Mouse (Mus musculus) cerebellum, adult 11 months (tissue): Measurements from ENCODE around the gene 1700123O20Rik.

Source experiments
- DNase-seq: peaks from one replicate; pipeline ENCODE4 v3.0.0; 2022

1700123O20Rik gene

DNA sequence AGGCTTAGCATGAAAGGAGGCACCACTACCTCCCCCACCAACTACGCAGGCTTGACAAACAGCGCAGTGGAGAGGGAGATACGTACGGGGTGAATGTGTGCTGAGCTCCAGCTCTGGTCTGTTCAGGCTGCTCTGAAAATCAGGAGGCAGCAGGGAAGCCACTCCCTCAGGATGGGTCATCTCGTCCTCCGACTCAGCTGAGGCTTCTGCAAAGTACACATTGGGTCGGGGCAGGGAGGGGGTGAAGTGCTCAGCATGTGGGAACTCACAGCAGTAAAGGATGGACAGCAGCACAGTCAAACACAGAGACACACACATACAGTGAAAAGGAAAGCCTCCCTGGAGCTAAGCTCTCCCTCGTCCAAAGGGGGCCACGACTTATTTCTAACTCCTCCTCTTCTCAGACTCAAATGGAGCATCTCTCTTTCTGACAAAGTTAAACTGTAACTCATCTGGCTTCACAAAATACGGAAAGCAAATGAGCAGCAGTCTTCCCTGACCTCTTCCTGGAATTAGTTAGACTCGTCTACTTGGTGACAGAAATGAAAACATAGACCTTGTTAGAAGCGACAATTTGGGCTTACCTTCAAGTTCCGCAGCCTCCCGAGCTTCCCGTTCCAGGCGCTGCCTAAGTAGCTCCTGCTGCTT, 7.2 kb upstream of the 1700123O20Rik start:
- no peak for DNase-seq

DNA sequence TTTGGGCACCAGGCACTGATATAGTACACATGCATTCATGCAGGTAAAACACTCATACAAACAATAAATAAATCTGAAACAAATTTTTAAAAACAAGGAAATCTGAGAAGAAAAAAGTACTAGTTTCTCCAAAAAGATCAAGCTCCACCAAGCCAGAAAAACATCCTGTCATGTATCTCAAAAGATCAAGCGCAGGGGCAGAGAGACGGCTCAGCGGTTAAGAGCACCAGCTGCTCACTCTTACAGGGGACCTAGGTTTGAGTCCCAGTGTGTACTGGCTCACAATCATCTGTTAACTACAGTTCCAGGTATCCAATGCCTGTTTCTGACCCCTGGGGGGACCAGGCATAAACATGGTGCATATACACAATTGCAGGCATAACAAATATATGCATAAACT, 3.6 kb upstream of the 1700123O20Rik start:
- DNase-seq, result no peak

DNA sequence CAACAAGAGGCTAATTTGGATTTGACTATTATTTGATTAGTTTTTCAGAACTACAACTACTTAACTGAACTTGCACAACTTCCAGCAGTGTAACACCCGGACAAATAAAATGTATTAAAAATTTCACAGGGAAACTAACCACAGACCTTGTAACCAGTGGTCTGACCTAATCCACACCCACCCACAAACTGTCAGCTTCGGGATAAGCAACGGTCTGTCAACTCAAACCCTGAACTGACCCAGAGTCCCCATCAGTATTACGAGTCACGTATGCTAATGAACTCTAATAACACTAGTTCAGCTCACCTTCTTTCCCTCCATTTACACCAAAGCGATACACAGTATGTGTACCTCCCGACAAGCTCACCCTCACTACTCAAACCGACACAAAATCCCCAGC, 545 bp upstream of the 1700123O20Rik start:
- DNase-seq, result no peak

DNA sequence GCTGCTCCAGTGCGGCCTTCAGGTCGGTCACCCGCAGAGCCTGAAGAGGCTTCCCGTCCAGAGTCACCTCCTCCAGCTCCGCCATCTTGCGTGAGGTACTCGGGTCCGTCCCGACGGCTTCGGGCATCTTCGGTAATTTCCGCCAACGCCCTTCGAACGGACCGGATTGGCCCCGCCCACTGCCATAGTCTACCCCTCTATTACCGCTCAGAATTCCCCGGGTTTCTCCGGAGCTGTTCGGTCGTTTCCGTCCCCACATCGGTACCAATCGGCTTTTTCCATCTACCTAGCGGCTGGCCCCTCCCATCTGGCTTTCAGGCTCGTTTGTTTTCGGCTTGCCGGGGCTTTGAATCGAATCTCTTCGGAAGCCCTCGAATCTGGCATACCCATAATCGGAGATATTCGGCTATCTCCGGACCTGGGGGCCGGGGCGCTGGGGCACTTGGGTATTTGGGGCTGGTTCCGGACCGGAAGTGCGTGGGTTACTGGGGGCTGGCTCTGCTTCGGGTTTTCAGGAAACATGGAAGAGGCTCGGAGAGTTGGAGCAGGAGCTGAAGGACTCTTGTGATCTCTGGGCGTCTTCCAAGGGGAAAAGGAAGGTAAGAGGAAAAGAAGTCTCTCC, 617 bp downstream of the 1700123O20Rik start, which contains the start of gene Acin1:
Gene Acin1, minus strand, starts transcription at position 410 of the 622 bp plus-strand sequence.
- DNase-seq, result peak; percentile 100

DNA sequence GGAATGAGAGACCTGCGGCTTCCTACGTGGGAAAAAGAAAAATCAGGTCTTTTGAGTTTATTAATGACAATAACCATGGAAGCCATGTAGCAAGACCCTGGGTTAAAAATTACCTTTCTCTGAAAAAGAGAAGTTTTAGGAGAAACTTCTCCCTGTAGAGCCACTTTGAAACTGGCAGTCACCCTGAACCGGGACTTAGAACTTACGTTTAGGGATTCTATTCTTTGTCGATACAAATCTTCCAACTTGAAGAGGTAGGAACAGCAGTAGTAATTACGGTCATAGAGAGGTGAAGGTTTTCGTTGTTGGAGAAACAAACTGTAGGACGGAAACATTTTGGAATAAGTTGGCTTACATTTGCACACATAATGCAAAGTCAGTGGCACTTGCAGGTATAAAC, 1.2 kb downstream of the 1700123O20Rik start:
- DNase-seq, result no peak

- DNase-seq, result no peak
Observed at GRCm38 (mm10) chr14:54695042-54695441, 9.0 kb downstream of the 1700123O20Rik start.

DNA sequence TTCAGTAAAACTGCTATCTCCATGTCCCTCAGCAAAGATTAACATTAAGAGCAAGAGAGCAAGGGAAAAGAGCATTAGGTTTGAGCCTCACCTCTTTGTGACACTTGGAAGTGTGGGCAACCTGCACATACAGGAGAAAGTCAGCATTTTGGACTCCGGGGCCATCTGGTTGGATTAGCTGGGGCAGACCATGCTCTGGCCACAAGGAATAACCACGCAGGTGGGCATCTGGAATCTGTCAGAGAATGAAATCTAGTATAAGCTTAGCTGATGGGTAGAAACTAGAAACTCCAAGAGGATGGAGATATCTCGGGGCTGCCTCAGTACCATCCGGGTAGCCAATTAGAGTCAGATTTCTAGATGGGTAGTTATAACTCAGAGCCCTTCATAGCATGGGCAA, 10.7 kb downstream of the 1700123O20Rik start:
- no peak for DNase-seq

GRCm38 (mm10) chr14:54698733-54699132, 12.7 kb downstream of the 1700123O20Rik start, which contains the start of gene Gm29776:
Gene Gm29776, minus strand, starts transcription at chr14:54698833.
- DNase-seq, result no peak

DNA sequence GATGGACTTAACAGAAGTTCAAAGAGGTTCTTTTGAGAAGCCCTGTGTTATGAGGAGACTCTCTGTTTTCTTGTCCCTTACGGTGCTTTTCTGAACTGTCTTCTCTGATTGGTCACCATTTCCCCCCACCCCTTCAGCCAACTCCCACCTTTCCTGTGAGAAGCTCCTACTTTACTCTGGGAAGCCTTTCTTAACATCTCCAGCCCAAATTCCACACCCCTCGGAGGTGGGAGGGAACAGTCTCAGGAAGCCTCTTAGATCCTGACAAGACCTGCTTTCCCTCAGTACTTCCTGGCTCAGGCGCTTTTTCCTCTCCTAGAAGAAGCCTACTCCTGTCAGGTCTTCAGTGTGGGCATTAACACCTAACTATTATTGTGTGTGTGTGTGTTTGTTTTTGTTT, 13.6 kb downstream of the 1700123O20Rik start:
- DNase-seq, result no peak

GRCm38 (mm10) chr14:54701298-54701697, 15.3 kb downstream of the 1700123O20Rik start:
- DNase-seq, result peak; percentile 66

DNA sequence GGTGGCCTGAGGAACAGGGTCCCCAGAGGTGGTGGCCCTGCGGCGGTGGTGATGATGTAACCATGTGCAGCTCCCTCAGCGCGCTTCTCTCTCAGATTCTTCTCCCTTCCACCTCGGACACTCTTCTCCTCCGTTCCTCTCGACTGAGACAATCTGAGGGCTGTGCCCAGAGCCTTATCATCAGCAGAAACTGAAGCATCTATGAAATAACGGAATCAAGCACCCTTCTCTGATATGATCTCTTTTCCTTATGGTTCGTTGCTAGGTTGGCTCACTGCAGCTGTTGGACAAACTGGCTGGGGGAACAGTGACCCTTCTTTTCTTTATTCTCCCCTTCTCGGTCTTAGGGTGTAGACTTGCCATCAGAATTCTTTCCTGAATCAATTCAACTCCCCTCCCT, 17.2 kb downstream of the 1700123O20Rik start:
- no peak for DNase-seq

- no peak for DNase-seq
Observed at GRCm38 (mm10) chr14:54705844-54706243, 19.8 kb downstream of the 1700123O20Rik start.

- DNase-seq, result no peak
Observed at GRCm38 (mm10) chr14:54706589-54707320, 20.7 kb downstream of the 1700123O20Rik start.

GRCm38 (mm10) chr14:54709054-54709453, 23.0 kb downstream of the 1700123O20Rik start:
- no peak for DNase-seq

GRCm38 (mm10) chr14:54712074-54712473, 26.1 kb downstream of the 1700123O20Rik start, which contains the start of gene Cebpe:
Gene Cebpe, minus strand, starts transcription at chr14:54712174.
- no peak for DNase-seq

DNA sequence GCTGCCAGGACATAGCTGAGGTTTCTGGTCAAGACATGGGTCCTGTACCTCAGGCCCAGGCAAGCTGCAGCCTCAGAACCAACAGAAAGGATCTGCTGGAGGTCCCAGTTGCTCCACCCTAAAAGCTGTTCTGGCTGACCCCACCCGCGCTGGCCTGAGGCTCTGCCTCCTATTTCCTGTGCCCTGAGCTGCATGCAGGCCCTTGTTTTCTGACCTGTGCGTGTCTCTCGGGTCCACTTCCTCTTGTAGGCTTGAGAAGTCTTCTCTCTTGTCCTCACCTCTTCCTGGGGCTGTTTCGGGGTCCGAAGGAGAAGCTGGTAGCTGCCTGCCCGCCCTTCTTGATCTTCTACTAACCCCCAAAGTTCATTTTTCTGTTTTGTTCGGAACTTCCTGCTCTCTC, 26.8 kb downstream of the 1700123O20Rik start:
- no peak for DNase-seq

GRCm38 (mm10) chr14:54714121-54714520, 28.1 kb downstream of the 1700123O20Rik start:
- peak; percentile 77 for DNase-seq

DNA sequence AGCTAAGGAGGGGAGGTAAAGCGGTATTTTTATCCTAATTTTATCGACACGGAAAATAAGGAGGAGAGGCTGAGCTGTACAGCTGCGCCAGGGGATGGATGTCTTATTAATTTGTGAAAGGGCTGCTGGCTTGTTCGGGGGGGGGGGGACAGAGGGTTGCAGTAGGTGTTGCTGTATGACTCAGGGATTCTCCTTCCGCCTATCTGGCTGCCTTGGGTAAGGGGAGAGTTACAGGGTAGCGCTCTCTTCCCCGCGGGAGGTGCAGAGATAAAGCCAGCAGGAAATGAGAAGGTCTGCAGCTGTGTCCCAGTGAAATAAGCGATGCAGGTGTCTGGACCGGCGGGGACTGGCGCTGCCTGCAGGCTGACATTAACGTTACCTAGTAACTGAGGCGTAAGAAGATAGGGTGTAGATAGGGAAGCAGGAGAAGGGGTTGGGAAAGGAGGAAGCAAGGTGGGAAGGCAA, 28.6 kb downstream of the 1700123O20Rik start:
- no peak for DNase-seq

GRCm38 (mm10) chr14:54715402-54715801, 29.4 kb downstream of the 1700123O20Rik start:
- DNase-seq, result no peak

DNA sequence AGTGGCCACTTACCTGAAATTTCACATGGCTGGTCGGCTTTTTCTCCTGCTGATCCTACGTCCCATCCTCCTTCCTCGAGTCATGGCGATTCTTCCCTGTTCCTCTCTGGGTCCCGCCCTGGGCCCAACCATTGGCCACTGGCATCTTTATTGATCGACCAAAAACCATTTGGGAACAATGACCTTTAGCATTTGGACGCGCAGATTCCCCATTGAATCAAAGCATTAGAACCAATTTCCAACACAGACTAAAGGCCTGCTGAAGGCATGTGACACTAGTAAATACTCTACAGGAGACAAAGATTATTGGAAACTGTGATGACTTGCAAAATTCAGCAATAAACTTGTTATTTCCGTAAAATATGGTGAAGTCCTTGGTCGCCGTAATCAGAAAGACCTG, 34.0 kb downstream of the 1700123O20Rik start:
- DNase-seq, result no peak

DNA sequence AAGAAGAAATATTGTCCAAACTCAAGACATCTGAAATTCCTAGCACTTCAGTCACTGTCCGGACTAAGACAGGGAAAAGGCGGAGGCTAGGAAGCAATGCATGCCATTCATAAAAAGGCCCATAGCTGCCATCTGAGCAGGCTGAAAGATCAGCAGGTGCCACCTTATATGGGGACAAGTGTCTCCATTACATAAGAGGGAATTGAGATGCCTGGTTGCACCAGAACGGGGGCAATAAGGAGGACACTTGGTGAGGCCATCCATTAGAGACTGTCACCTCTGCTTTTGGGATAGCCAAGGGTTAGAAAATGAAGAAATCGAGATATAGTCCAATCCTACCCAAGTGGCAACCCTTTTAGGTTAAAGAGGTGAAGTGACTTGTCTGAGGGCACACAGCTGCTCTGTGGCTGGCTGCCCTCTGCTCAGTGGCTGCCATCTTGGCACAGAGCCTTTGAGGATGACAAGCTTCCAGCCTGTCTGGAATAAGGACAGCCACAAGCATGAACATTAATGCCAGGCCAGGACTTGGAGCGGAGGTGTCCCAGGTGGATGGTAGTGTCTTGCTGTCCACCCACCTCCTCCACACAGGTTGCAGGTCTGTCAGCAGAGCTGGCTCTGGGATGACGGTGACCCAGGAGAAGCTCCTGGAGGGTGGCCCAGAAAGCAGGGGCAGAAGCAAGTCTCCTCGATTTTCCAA, 34.8 kb downstream of the 1700123O20Rik start:
- DNase-seq, result peak; percentile 63

DNA sequence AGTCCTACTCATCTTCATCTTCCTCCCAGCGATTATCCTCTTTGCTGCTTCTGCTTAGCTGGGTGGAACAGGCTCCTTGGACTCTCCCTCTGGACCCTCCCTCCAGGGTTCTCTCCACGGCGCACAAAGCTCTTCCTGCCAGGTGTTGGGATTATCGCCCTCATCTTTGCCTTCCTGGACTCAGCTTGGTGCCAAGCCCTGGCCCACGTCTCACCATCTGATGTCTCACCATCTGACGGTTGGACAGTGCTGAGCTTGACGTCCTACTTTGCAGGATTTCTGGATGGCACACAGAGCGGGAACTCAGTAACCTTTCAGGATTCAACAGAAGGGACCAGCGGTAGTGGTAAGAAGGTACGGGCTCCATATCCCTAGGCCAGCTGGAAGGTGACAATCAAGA, 35.7 kb downstream of the 1700123O20Rik start:
- peak; percentile 51 for DNase-seq

DNA sequence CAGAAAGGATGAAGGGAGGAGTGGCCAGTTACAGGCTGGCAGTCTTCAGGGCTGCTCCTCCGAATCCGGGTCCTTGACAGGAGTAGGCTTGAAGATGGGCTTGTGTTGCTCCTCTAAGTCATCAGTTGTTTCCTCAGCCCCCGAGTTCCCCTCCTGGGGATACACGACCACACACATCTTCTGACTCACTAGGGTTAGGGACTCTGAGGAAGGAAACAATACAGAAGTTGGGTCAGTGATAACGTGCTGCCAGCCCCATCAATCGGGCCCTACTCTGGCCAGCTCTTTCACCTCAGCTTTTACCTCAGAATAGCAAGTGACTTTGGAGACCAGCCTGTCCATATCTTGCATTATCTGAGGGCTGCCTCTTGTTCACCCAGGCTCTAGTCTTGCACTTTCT, 38.0 kb downstream of the 1700123O20Rik start:
- no peak for DNase-seq
